Mouse (Mus musculus) duodenum, adult 2 months (tissue): ENCODE results near the gene Adamts18. TPM values are rescaled to one million over a fixed set of nuclear protein-coding genes. Genes with fewer than 3 reads are reported as not detected.

Experiments used
- polyA plus RNA-seq: library from polyadenylated mRNA; depleted of rRNA; stranded (reverse); fragments of >200 nt; gene quantifications from 2 replicates; pipeline ENCODE4 v1.2.3, GENCODE M21; 2012; ENCODE audit warnings: low replicate concordance; rRNA removed

Gene Adamts18
- polyA plus RNA-seq = 0.13 and 0.21 TPM in 2 replicates

GRCm38 (mm10) chr8:113848653-113849135 lies at the start of gene Adamts18:
Gene Adamts18, minus strand, starts transcription at chr8:113848738.

Other genes with a start within 250 kb of the Adamts18 start
- 6.4 and 7.2 TPM in 2 replicates for gene Mon1b, start 213.2 kb downstream of the Adamts18 start, polyA plus RNA-seq
- not detected in 2 replicates for gene Syce1l, start 205.5 kb downstream of the Adamts18 start, polyA plus RNA-seq